Mouse (Mus musculus): ENCODE measurements at regions not wholly inside any gene's neighbourhood (a gene's known extent, or its start where the extent isn't known, plus 50 kb on each side); places are given as distances from the start of the nearest gene placed in this dataset.

GRCm38 (mm10) chr14:120679072-120679471 is 200.8 kb downstream of the Rap2a start:
- no peaks in the 10 kb centered on the region for H3K36me3 ChIP-seq (replicated peaks)
- H3K4me2 ChIP-seq, result no peak overlapping the region
- H3K4me3 ChIP-seq, result no peak overlapping the region
- H3K4me1 ChIP-seq, result no peaks in the 10 kb centered on the region
- no peaks in the 10 kb centered on the region for H3K27me3 ChIP-seq (replicated peaks)
- WGBS, result 72% methylated on average over 2 of the region's 2 CpGs
- H3K9ac ChIP-seq, result no peak overlapping the region
- ATAC-seq (replicated peaks), result no peak
- no peak overlapping the region for H3K27ac ChIP-seq
- no peaks in the 10 kb centered on the region for H3K9me3 ChIP-seq

- Histone ChIP-seq H3K27ac (no peak overlapping the region), H3K27me3 (replicated peaks) (no peaks in the 10 kb centered on the region), H3K4me1 (no peaks in the 10 kb centered on the region), H3K4me3 (no peak overlapping the region), H3K9me3 (no peaks in the 10 kb centered on the region), H3K36me3 (replicated peaks) (no peaks in the 10 kb centered on the region), H3K9ac (no peak overlapping the region), H3K4me2 (no peak overlapping the region)
- ATAC-seq (replicated peaks), result no peak
- WGBS, result 91% methylated on average over 2 of the region's 2 CpGs
Observed at GRCm38 (mm10) chr14:120680272-120680671, 202.0 kb downstream of the Rap2a start.

- no peak overlapping the region for H3K27ac ChIP-seq
- no peak overlapping the region for H3K4me3 ChIP-seq
- no peaks in the 10 kb centered on the region for H3K9me3 ChIP-seq
- no peaks in the 10 kb centered on the region for H3K4me1 ChIP-seq
- WGBS, result 86% methylated on average over 4 of the region's 4 CpGs
- no peak for ATAC-seq (replicated peaks)
- H3K27me3 ChIP-seq (replicated peaks), result no peaks in the 10 kb centered on the region
- no peak overlapping the region for H3K4me2 ChIP-seq
- H3K36me3 ChIP-seq (replicated peaks), result no peaks in the 10 kb centered on the region
- H3K9ac ChIP-seq, result no peak overlapping the region
Observed at GRCm38 (mm10) chr14:120685263-120685662, 207.0 kb downstream of the Rap2a start.

GRCm38 (mm10) chr14:120685877-120686276 is 207.6 kb downstream of the Rap2a start:
- no peak for ATAC-seq (replicated peaks)
- H3K9me3 ChIP-seq, result no peaks in the 10 kb centered on the region
- H3K27ac ChIP-seq, result no peak overlapping the region
- H3K4me3 ChIP-seq, result no peak overlapping the region
- no peak overlapping the region for H3K4me2 ChIP-seq
- 86% methylated on average over 7 of the region's 7 CpGs for WGBS
- H3K4me1 ChIP-seq, result no peaks in the 10 kb centered on the region
- no peaks in the 10 kb centered on the region for H3K36me3 ChIP-seq (replicated peaks)
- no peaks in the 10 kb centered on the region for H3K27me3 ChIP-seq (replicated peaks)
- H3K9ac ChIP-seq, result no peak overlapping the region

- ATAC-seq (replicated peaks), result no peak
- no peak overlapping the region for H3K4me2 ChIP-seq
- no peak overlapping the region for H3K4me3 ChIP-seq
- no peak overlapping the region for H3K27ac ChIP-seq
- H3K27me3 ChIP-seq (replicated peaks), result no peaks in the 10 kb centered on the region
- H3K36me3 ChIP-seq (replicated peaks), result no peaks in the 10 kb centered on the region
- no peak overlapping the region for H3K9ac ChIP-seq
- H3K4me1 ChIP-seq, result no peaks in the 10 kb centered on the region
- WGBS, result 91% methylated on average over 4 of the region's 4 CpGs
- no peaks in the 10 kb centered on the region for H3K9me3 ChIP-seq
Observed at GRCm38 (mm10) chr14:120686751-120687150, 208.5 kb downstream of the Rap2a start.

- H3K9me3 ChIP-seq, result no peaks in the 10 kb centered on the region
- H3K27ac ChIP-seq, result no peak overlapping the region
- no peaks in the 10 kb centered on the region for H3K4me1 ChIP-seq
- no peaks in the 10 kb centered on the region for H3K36me3 ChIP-seq (replicated peaks)
- no peak overlapping the region for H3K4me3 ChIP-seq
- ATAC-seq (replicated peaks), result no peak
- no peaks in the 10 kb centered on the region for H3K27me3 ChIP-seq (replicated peaks)
- no peak overlapping the region for H3K9ac ChIP-seq
- WGBS, result 80% methylated on average over 4 of the region's 4 CpGs
- no peak overlapping the region for H3K4me2 ChIP-seq
Observed at GRCm38 (mm10) chr14:120699378-120699777, 211.6 kb upstream of the Ipo5 start.

DNA sequence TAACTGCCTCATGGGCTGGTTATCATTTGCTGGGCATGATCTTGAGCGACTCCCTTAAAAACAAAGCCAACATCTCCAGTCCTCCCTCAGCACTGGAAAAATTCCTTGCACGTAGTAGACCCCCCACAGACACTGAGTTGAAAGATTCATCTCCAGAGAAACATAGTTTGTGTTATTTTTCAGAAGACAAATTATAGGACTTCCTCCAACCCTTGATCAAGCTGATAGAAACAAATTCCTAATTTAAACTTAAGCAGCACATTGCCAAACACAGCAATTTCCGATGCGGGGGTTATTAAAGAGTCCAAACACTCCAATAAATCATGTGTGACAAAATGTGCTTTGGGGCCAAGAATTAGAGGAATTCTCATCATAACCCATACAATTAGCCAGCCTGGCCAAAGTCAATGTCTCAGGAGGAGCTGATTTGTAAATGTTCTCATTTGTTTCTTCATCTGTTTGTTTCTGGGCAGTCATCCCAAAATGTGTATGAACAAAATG is 205.7 kb upstream of the Ipo5 start:
- no peaks in the 10 kb centered on the region for H3K36me3 ChIP-seq (replicated peaks)
- no peak overlapping the region for H3K4me2 ChIP-seq
- no peak for ATAC-seq (replicated peaks)
- H3K27ac ChIP-seq, result no peak overlapping the region
- no peaks in the 10 kb centered on the region for H3K27me3 ChIP-seq (replicated peaks)
- WGBS, result 89% methylated on average over 4 of the region's 4 CpGs
- no peaks in the 10 kb centered on the region for H3K9me3 ChIP-seq
- H3K4me1 ChIP-seq, result no peaks in the 10 kb centered on the region
- no peak overlapping the region for H3K4me3 ChIP-seq
- no peak overlapping the region for H3K9ac ChIP-seq

GRCm38 (mm10) chr14:120710782-120711181 is 200.2 kb upstream of the Ipo5 start:
- WGBS, result 88% methylated on average over 4 of the region's 4 CpGs

DNA sequence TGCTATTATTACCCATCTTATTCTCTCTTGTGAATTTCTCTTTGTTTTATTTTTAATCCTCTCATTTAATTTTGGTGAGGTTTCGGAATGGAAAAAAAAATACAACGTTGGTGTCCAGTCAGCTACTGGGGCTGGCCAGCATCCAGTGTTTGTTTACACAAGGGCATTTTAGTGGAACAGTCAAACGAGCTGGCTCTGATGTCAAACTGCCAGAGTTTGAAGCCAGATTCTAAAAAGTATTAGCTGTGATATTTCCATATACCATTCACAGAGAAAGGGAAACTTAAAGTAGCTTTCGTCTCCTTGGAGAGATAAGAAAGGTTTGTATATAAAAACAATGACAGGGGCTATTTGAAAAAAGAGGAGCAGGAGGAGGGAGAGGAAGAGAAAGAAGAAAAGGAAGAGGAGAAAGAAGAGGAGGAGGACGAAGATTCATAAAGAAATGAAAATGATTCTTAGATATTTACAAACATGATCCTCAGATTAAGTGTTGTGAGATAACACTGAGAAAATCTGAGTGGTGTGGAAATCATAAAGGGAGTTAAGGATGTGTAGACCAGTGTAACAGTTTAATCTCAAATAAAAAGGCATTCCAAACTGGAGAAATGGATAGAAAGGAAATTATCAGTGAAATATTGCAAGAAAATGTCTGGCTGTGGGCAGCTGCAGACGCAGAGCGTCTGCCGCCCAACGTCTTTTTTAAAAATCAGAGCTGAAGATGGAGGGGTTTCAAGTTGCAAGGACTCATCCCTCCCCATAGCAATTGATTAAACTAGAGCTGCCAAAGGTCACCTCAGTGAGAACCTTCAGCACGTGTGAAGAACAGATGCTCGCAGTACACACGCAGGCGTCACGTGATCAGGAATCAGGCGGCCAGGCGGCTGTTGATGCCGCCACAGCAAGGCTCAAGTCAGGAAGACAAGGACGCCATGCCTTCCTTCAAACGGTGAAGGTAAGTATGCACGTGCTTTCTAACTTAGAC is 190.3 kb upstream of the Ipo5 start:
- 80% methylated on average over 20 of the region's 20 CpGs for WGBS
- no peak for ATAC-seq (replicated peaks)
- Histone ChIP-seq H3K9ac (no peak overlapping the region), H3K27ac (no peak overlapping the region), H3K36me3 (replicated peaks) (no peaks in the 10 kb centered on the region), H3K4me1 (peaks cover 5% of the 10 kb centered on the region; the same call in 1 of the 2 replicates), H3K4me3 (no peak overlapping the region), H3K27me3 (replicated peaks) (no peaks in the 10 kb centered on the region), H3K9me3 (no peaks in the 10 kb centered on the region), H3K4me2 (no peak overlapping the region)

More at GRCm38 (mm10) chr14:120710782-120711181, 200.2 kb upstream of the Ipo5 start:
- Histone ChIP-seq H3K36me3 (replicated peaks) (no peaks in the 10 kb centered on the region), H3K9ac (no peak overlapping the region), H3K4me1 (no peaks in the 10 kb centered on the region), H3K27me3 (replicated peaks) (no peaks in the 10 kb centered on the region), H3K4me2 (no peak overlapping the region), H3K4me3 (no peak overlapping the region), H3K9me3 (no peaks in the 10 kb centered on the region), H3K27ac (no peak overlapping the region)
- no peak for ATAC-seq (replicated peaks)

- 50% methylated on average over 6 of the region's 6 CpGs for WGBS
- no peaks in the 10 kb centered on the region for H3K9me3 ChIP-seq
- no peak for ATAC-seq (replicated peaks)
Observed at GRCm38 (mm10) chr14:120721593-120722461, 189.2 kb upstream of the Ipo5 start.

GRCm38 (mm10) chr14:120722546-120723112 is 188.4 kb upstream of the Ipo5 start:
- no peaks in the 10 kb centered on the region for H3K36me3 ChIP-seq (replicated peaks)
- H3K9ac ChIP-seq, result no peak overlapping the region
- H3K4me2 ChIP-seq, result no peak overlapping the region
- 74% methylated on average over 6 of the region's 6 CpGs for WGBS
- H3K9me3 ChIP-seq, result no peaks in the 10 kb centered on the region
- ATAC-seq (replicated peaks), result no peak
- no peaks in the 10 kb centered on the region for H3K27me3 ChIP-seq (replicated peaks)
- H3K27ac ChIP-seq, result no peak overlapping the region
- H3K4me1 ChIP-seq, result peaks cover 5% of the 10 kb centered on the region; the same call in 1 of the 2 replicates
- H3K4me3 ChIP-seq, result no peak overlapping the region

More at GRCm38 (mm10) chr14:120721593-120722461, 189.2 kb upstream of the Ipo5 start:
- no peaks in the 10 kb centered on the region for H3K36me3 ChIP-seq (replicated peaks)
- H3K27ac ChIP-seq, result no peak overlapping the region
- H3K27me3 ChIP-seq (replicated peaks), result no peaks in the 10 kb centered on the region
- H3K4me3 ChIP-seq, result no peak overlapping the region
- H3K4me1 ChIP-seq, result peaks cover 5% of the 10 kb centered on the region; the same call in 1 of the 2 replicates
- no peak overlapping the region for H3K4me2 ChIP-seq
- no peak overlapping the region for H3K9ac ChIP-seq

GRCm38 (mm10) chr14:120728107-120728506 is 182.9 kb upstream of the Ipo5 start:
- no peak overlapping the region for H3K27ac ChIP-seq
- no peaks in the 10 kb centered on the region for H3K9me3 ChIP-seq
- H3K4me3 ChIP-seq, result no peak overlapping the region
- ATAC-seq (replicated peaks), result no peak
- H3K4me1 ChIP-seq, result no peaks in the 10 kb centered on the region
- no peak overlapping the region for H3K4me2 ChIP-seq
- no peak overlapping the region for H3K9ac ChIP-seq
- WGBS, result 89% methylated on average over 10 of the region's 10 CpGs
- H3K27me3 ChIP-seq (replicated peaks), result no peaks in the 10 kb centered on the region
- no peaks in the 10 kb centered on the region for H3K36me3 ChIP-seq (replicated peaks)
